8 mouse cellular contexts compared by ENCODE assay signal in the genomic region with DNA sequence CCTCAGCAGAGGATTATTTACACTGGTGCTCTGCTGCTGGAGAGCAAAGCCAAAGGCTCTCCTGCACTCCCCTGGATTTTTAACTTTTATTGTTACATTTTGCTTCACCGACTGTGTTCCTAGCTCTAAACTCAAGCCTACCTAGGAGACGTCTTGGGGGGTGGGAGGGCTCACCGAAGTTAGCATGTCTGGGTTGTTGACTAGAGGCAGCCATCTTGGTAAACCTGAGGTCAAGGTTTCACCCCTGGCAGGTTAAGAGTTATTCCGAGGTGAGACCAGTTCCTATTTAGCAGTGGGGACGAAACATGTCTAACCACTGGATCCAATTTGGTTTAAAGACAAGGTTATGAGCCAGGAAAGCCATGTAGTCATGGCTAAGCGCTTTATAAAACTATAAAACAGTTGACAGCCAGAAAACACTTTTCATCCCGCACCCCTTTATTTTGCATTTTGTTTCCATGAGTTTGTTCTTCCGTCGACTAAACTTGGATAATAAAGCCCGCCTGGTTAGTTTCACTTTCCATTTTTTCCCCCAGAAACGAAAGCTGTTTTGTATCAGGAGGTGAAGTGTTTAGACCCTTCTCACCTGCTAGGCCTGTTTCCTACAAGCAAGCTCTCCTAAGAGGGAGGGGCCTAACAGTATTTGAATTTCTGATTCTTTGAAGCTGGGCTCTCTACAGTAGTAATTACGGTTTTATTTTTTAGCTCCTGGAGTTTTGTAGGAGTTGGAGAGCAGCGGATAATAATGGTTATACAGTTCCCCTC. TPM values are rescaled to one million over a fixed set of nuclear protein-coding genes. Genes with fewer than 3 reads are reported as not detected.
DNase-seq lines count a peak whose midpoint lies in the region; ATAC-seq and TF ChIP-seq lines count a peak whose summit lies in the region.

No protein-coding gene starts in this region.

- no peak for DNase-seq in neural tube, embryonic 11.5 days (ENCODE audit: low spot score)
- DNase-seq in neural tube, embryonic 10.5 days (ENCODE audit: extremely low spot score, low spot score) = no peak
- DNase-seq in hindbrain, embryonic 11.5 days (ENCODE audit: low spot score) = peak; percentile 27
- DNase-seq in liver, postnatal 0 days = peak; percentile 25
- peak; percentile 39 for DNase-seq in testis, postnatal 14 days (ENCODE audit: low spot score)
- DNase-seq in layer of hippocampus, adult 9-11 months = no peak
- no peak for DNase-seq in ovary, postnatal 36 days (ENCODE audit: low spot score)

- peak overlapping the region; percentile 38 for H3K4me3 ChIP-seq in neural tube, embryonic 11.5 days (ENCODE audit: low read depth, low read length)
- H3K4me3 ChIP-seq in bone marrow, adult 2 months (replicated peaks; ENCODE audit: control insufficient read depth, low read depth, low read length) = peak overlapping the region; percentile 81
- peak overlapping the region; percentile 45 for H3K4me3 ChIP-seq in hindbrain, embryonic 11.5 days (ENCODE audit: low read depth, low read length)
- H3K4me3 ChIP-seq in liver, postnatal 0 days (ENCODE audit: low read depth, low read length) = peak overlapping the region; percentile 83

- no peak for TF ChIP-seq EP300 in liver, postnatal 0 days (IDR thresholded peaks at IDR 0.05; ENCODE audit: low read depth)

- 17% methylated on average over 13 of the region's 13 CpGs for WGBS in neural tube, embryonic 11.5 days
- WGBS in bone marrow, adult 2 months = 13% methylated on average over 13 of the region's 13 CpGs
- WGBS in hindbrain, embryonic 11.5 days = 16% methylated on average over 13 of the region's 13 CpGs
- WGBS in liver, postnatal 0 days (ENCODE audit: insufficient replicate concordance) = 16% methylated on average over 13 of the region's 13 CpGs

- H3K27ac ChIP-seq in neural tube, embryonic 11.5 days (ENCODE audit: low read depth, low read length) = no peak overlapping the region; the same call in 1 of the 2 replicates
- H3K27ac ChIP-seq in bone marrow, adult 2 months (ENCODE audit: control insufficient read depth, insufficient read depth, low read depth, low read length, poor library complexity) = peak overlapping the region; percentile 56
- peak overlapping the region; percentile 51; the same call in 1 of the 2 replicates for H3K27ac ChIP-seq in hindbrain, embryonic 11.5 days (ENCODE audit: low read depth, low read length)
- peak overlapping the region; percentile 88 for H3K27ac ChIP-seq in liver, postnatal 0 days (ENCODE audit: low read depth)

- H3K9me3 ChIP-seq in neural tube, embryonic 11.5 days (ENCODE audit: control insufficient read depth, low read length) = no peaks in the 10 kb centered on the region
- H3K9me3 ChIP-seq in hindbrain, embryonic 11.5 days (ENCODE audit: control insufficient read depth, low read length) = no peaks in the 10 kb centered on the region
- H3K9me3 ChIP-seq in liver, postnatal 0 days (ENCODE audit: low read length) = no peaks in the 10 kb centered on the region

- H3K9ac ChIP-seq in neural tube, embryonic 11.5 days (ENCODE audit: low read length) = peak overlapping the region; percentile 26; the same call in 1 of the 2 replicates
- H3K9ac ChIP-seq in hindbrain, embryonic 11.5 days (ENCODE audit: low read depth, low read length) = peak overlapping the region; percentile 50
- peak overlapping the region; percentile 76 for H3K9ac ChIP-seq in liver, postnatal 0 days (replicated peaks)

- no peak for TF ChIP-seq CTCF in bone marrow, adult 2 months (IDR thresholded peaks at IDR 0.05; ENCODE audit: control insufficient read depth, insufficient read depth, low read length)
- TF ChIP-seq CTCF in liver, postnatal 0 days (IDR thresholded peaks at IDR 0.05; ENCODE audit: low read depth) = no peak

- no peak for TF ChIP-seq POLR2A in bone marrow, adult 2 months (IDR thresholded peaks at IDR 0.05; ENCODE audit: borderline replicate concordance, control insufficient read depth, low read depth, low read length)

- peak overlapping the region; percentile 50 for H3K4me2 ChIP-seq in neural tube, embryonic 11.5 days (ENCODE audit: low read depth)
- peak overlapping the region; percentile 51 for H3K4me2 ChIP-seq in hindbrain, embryonic 11.5 days (replicated peaks; ENCODE audit: low read depth, low read length)
- H3K4me2 ChIP-seq in liver, postnatal 0 days (ENCODE audit: low read depth, low read length) = peak overlapping the region; percentile 94

- H3K4me1 ChIP-seq in neural tube, embryonic 11.5 days (ENCODE audit: control insufficient read depth, insufficient read depth, low read length) = peaks cover 18% of the 10 kb centered on the region
- H3K4me1 ChIP-seq in bone marrow, adult 2 months (ENCODE audit: control insufficient read depth, insufficient read depth, low read length) = peaks cover 3% of the 10 kb centered on the region
- peaks cover 5% of the 10 kb centered on the region; the same call in 1 of the 2 replicates for H3K4me1 ChIP-seq in hindbrain, embryonic 11.5 days (replicated peaks; ENCODE audit: control insufficient read depth, insufficient read depth, low read length)
- H3K4me1 ChIP-seq in liver, postnatal 0 days (ENCODE audit: insufficient read depth) = peaks cover 30% of the 10 kb centered on the region

- no peak for ATAC-seq in neural tube, embryonic 11.5 days (ENCODE audit: insufficient read depth, low FRiP score, low TSS enrichment)
- ATAC-seq in hindbrain, embryonic 11.5 days (ENCODE audit: low FRiP score) = no peak
- no peak for ATAC-seq in liver, postnatal 0 days

- no peaks in the 10 kb centered on the region for H3K36me3 ChIP-seq in neural tube, embryonic 11.5 days (ENCODE audit: control insufficient read depth, insufficient read depth, low read length)
- H3K36me3 ChIP-seq in hindbrain, embryonic 11.5 days (ENCODE audit: control insufficient read depth, insufficient read depth, low read length) = no peaks in the 10 kb centered on the region
- peaks cover under 1% of the 10 kb centered on the region; the same call in 1 of the 2 replicates for H3K36me3 ChIP-seq in liver, postnatal 0 days (replicated peaks; ENCODE audit: insufficient read depth, low read length)

- H3K27me3 ChIP-seq in neural tube, embryonic 11.5 days (ENCODE audit: control insufficient read depth, insufficient read depth, low read length) = no peaks in the 10 kb centered on the region
- no peaks in the 10 kb centered on the region for H3K27me3 ChIP-seq in hindbrain, embryonic 11.5 days (ENCODE audit: control insufficient read depth, insufficient read depth, low read length)
- no peaks in the 10 kb centered on the region for H3K27me3 ChIP-seq in liver, postnatal 0 days (ENCODE audit: insufficient read depth, low read length)

RNA-seq across cellular contexts. Expression of a gene that starts 1.2 kb away (rescaled TPM):
- polyA plus RNA-seq in neural tube, embryonic 11.5 days (2014; fragmentation: Nextera tagmentation; extraction: Ambion mirVana) = 21.6 and 23.4 TPM in 2 replicates
- polyA plus RNA-seq in bone marrow, adult 2 months (2011; ENCODE audit: insufficient read depth, insufficient read length, low replicate concordance, missing spikeins) = 17.0 and 19.1 TPM in 2 replicates
- polyA plus RNA-seq in hindbrain, embryonic 11.5 days (2014; fragmentation: Nextera tagmentation; extraction: Ambion mirVana) = 23.0 and 27.8 TPM in 2 replicates
- polyA plus RNA-seq in liver, postnatal 0 days (2015; fragmentation: Nextera tagmentation; extraction: Ambion mirVana) = 5.5 and 6.3 TPM in 2 replicates

Comparison
In these comparisons a context has a peak if more than half of its experiments do, and no peak if none do; other contexts are left out.
1. DNase-seq: peak in hindbrain, embryonic 11.5 days (single experiment), liver, postnatal 0 days (single experiment) and testis, postnatal 14 days (single experiment); none in neural tube, embryonic 11.5 days (single experiment), neural tube, embryonic 10.5 days (single experiment), layer of hippocampus, adult 9-11 months (single experiment) and ovary, postnatal 36 days (single experiment).
2. H3K9ac ChIP-seq: peak in every context shown above with its lines; median percentile 76 in liver, postnatal 0 days; 50 in hindbrain, embryonic 11.5 days; 26 in neural tube, embryonic 11.5 days.
3. Peak in every context shown above with its lines, with median percentiles within 50 percentile points of each other: H3K4me2 ChIP-seq and H3K4me3 ChIP-seq.